Mouse (Mus musculus) lung, adult 2 months (tissue): Measurements from ENCODE around the gene Gm20388. TPM values are rescaled to one million over a fixed set of nuclear protein-coding genes. Genes with fewer than 3 reads are reported as not detected.

Experiments
- DNase-seq: peaks from one replicate; pipeline ENCODE4 v3.0.0; 2022
- H3K4me1 ChIP-seq: fragments of 200-500 bp; 2 replicates; pipeline ENCODE4 v1.6.1; 2011; ENCODE audit warnings: low read length; ENCODE audit not compliant: control insufficient read depth, insufficient read depth
- H3K4me3 ChIP-seq: fragments of 200-500 bp; replicated peaks from 2 replicates; pipeline ENCODE3; 2011; ENCODE audit warnings: low read depth, mild to moderate bottlenecking, control low read depth, low read length; ENCODE audit errors: extremely low read depth
- CTCF ChIP-seq: fragments of 200-500 bp; IDR thresholded peaks from 2 replicates; pipeline ENCODE4 v1.5.1; 2011; ENCODE audit warnings: mild to moderate bottlenecking, low read length, control low read depth; ENCODE audit not compliant: insufficient read depth
- POLR2A ChIP-seq: fragments of 200-500 bp; IDR thresholded peaks from 2 replicates; pipeline ENCODE4 v1.6.1; 2011; ENCODE audit warnings: low read depth, mild to moderate bottlenecking, control low read depth, low read length, borderline replicate concordance; ENCODE audit errors: extremely low read depth
- WGBS: fragments of 180-500 bp; shearing (Covaris S2); methylation state at CpG from one replicate; pipeline ENCODE4 v1.1.7; 2018; 5-methylcytosine and 5-hydroxymethylcytosine counted together
- polyA plus RNA-seq: library from polyadenylated mRNA; depleted of rRNA; stranded (reverse); fragments of >200 nt; gene quantifications from 2 replicates; pipeline ENCODE4 v1.2.3, GENCODE M21; 2012

Gm20388 gene
- polyA plus RNA-seq, 1 experiment: 67.8 TPM

GRCm38 (mm10) chr8:121108657-121109056, 1198.0 kb downstream of the Gm20388 start:
- no peak for DNase-seq
- WGBS: 11% methylated on average over 5 of the region's 5 CpGs
- Histone ChIP-seq H3K4me1 (peaks cover 4% of the 10 kb centered on the region; the same call in 1 of the 2 replicates), H3K4me3 (peak overlapping the region; percentile 89)
- TF ChIP-seq POLR2A (no peak), CTCF (no peak)

- TF ChIP-seq CTCF: no peak
- no peak for TF ChIP-seq POLR2A
- H3K4me1 ChIP-seq: peaks cover 4% of the 10 kb centered on the region; the same call in 1 of the 2 replicates
- no peak for DNase-seq
- WGBS: 31% methylated on average over 7 of the region's 7 CpGs
- no peak overlapping the region for H3K4me3 ChIP-seq
These were observed 1200.7 kb downstream of the Gm20388 start for GRCm38 (mm10) chr8:121111145-121111907.

GRCm38 (mm10) chr8:121113261-121113660, 1202.6 kb downstream of the Gm20388 start:
- Histone ChIP-seq H3K4me1 (no peaks in the 10 kb centered on the region), H3K4me3 (no peak overlapping the region)
- peak; percentile 96 for TF ChIP-seq CTCF
- TF ChIP-seq POLR2A: no peak
- DNase-seq: peak; percentile 98
- under 1% methylated on average over 21 of the region's 21 CpGs for WGBS

- WGBS: 8% methylated on average over 25 of the region's 25 CpGs
- DNase-seq: no peak
- no peak overlapping the region for H3K4me3 ChIP-seq
- TF ChIP-seq CTCF (no peak), POLR2A (no peak)
- H3K4me1 ChIP-seq: no peaks in the 10 kb centered on the region
These were observed 1204.5 kb downstream of the Gm20388 start for GRCm38 (mm10) chr8:121115136-121115535.

GRCm38 (mm10) chr8:121115948-121116347, 1205.3 kb downstream of the Gm20388 start, which contains the start of gene Foxc2:
Gene Foxc2, plus strand, starts transcription at chr8:121116171.
- no peaks in the 10 kb centered on the region for H3K4me1 ChIP-seq
- TF ChIP-seq CTCF (no peak), POLR2A (no peak)
- peak within 1 kb of the TSS; percentile 59 for H3K4me3 ChIP-seq
- WGBS: 1% methylated on average over 25 of the region's 25 CpGs
- DNase-seq: peak; percentile 69

- no peak for TF ChIP-seq POLR2A
- no peak for TF ChIP-seq CTCF
- no peak for DNase-seq
- no peaks in the 10 kb centered on the region for H3K4me1 ChIP-seq
- 1% methylated on average over 55 of the region's 55 CpGs for WGBS
- H3K4me3 ChIP-seq: no peak overlapping the region
These were observed 1206.0 kb downstream of the Gm20388 start for GRCm38 (mm10) chr8:121116591-121117185.

GRCm38 (mm10) chr8:121117186-121117651, 1206.6 kb downstream of the Gm20388 start:
- 2% methylated on average over 62 of the region's 62 CpGs for WGBS
- TF ChIP-seq CTCF (no peak), POLR2A (no peak)
- DNase-seq: no peak
- H3K4me3 ChIP-seq: no peak overlapping the region
- H3K4me1 ChIP-seq: no peaks in the 10 kb centered on the region

GRCm38 (mm10) chr8:121117906-121118305, 1207.3 kb downstream of the Gm20388 start:
- TF ChIP-seq POLR2A (no peak), CTCF (no peak)
- Histone ChIP-seq H3K4me3 (peak overlapping the region; percentile 18), H3K4me1 (no peaks in the 10 kb centered on the region)
- DNase-seq: no peak
- 8% methylated on average over 28 of the region's 28 CpGs for WGBS

GRCm38 (mm10) chr8:121118634-121119420, 1208.2 kb downstream of the Gm20388 start:
- TF ChIP-seq POLR2A: no peak
- TF ChIP-seq CTCF: no peak
- no peaks in the 10 kb centered on the region for H3K4me1 ChIP-seq
- H3K4me3 ChIP-seq: no peak overlapping the region
- DNase-seq: no peak
- WGBS: 28% methylated on average over 18 of the region's 18 CpGs
